Mouse (Mus musculus) small intestine, adult 2 months (tissue): ENCODE results near the gene Stil.

Experiments
- CTCF ChIP-seq: fragments of 200-500 bp; IDR thresholded peaks from 2 replicates; pipeline ENCODE4 v1.5.1; 2012; ENCODE audit warnings: low read depth, mild to moderate bottlenecking, control low read depth, inconsistent platforms, low read length, moderate library complexity, mixed read lengths; ENCODE audit not compliant: insufficient replicate concordance, insufficient read length; ENCODE audit errors: extremely low read depth
- POLR2A ChIP-seq: fragments of 200-500 bp; IDR thresholded peaks from 2 replicates; pipeline ENCODE4 v1.6.1; 2012; ENCODE audit warnings: low read depth, mild to moderate bottlenecking, control low read depth, inconsistent platforms, low read length, moderate library complexity

DNA sequence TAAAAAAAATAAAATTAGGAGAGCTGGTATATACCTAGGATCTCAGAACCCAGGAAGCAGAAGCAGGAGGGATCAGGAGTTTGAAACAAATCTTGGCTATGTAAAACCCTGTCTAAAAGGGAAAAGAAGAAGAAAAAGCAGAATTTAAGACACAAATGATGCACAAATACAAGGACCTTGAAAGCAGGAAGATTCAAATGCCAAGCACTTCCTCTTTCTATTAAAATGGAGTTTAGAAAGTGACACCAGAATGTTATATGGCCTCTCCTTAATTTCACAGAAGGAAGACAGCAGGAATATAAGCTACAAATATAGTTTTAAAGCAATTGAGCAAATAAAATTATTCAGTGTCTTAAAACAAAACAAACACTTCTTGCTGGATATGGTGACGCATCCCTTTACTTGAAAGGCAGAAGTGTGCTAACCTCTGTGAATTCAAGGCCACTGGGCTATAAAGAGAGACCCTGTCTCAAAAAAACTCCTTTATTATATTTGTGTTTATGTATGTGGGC lies 26.7 kb upstream of the Stil start:
- TF ChIP-seq POLR2A: no peak
- TF ChIP-seq CTCF: no peak
